Mouse (Mus musculus): ENCODE results near the gene Ank2. TPM values are rescaled to one million over a fixed set of nuclear protein-coding genes. Genes with fewer than 3 reads are reported as not detected.

Gene Ank2
- polyA plus RNA-seq, 1 experiment from 2014 or later = 131 TPM

GRCm38 (mm10) chr3:127107281-127107680 lies 391.9 kb downstream of the Ank2 start:
- H3K9me3 ChIP-seq (replicated peaks) = no peaks in the 10 kb centered on the region
- H3K9ac ChIP-seq = no peak overlapping the region
- no peak overlapping the region for H3K4me3 ChIP-seq
- no peaks in the 10 kb centered on the region for H3K36me3 ChIP-seq
- WGBS = 73% methylated on average over 5 of the region's 5 CpGs
- H3K27ac ChIP-seq = no peak overlapping the region
- H3K27me3 ChIP-seq = no peaks in the 10 kb centered on the region
- 0 out of 2 replicates have a peak, but pooled peaks cover 2% of the 10 kb centered on the region for H3K4me1 ChIP-seq
- H3K4me2 ChIP-seq (replicated peaks) = no peak overlapping the region
- no peak for ATAC-seq (ENCODE audit: low FRiP score)

- Histone ChIP-seq H3K36me3 (no peaks in the 10 kb centered on the region), H3K27ac (no peak overlapping the region), H3K4me1 (no peaks in the 10 kb centered on the region), H3K4me3 (no peak overlapping the region), H3K4me2 (replicated peaks) (no peak overlapping the region), H3K27me3 (no peaks in the 10 kb centered on the region), H3K9ac (no peak overlapping the region), H3K9me3 (replicated peaks) (no peaks in the 10 kb centered on the region)
- 100% methylated on average over 1 of the region's 1 CpGs for WGBS
- 0 out of 2 replicates have a peak, but pooled peaks have one; percentile 43 for ATAC-seq (ENCODE audit: low FRiP score)
These were observed 397.8 kb downstream of the Ank2 start for GRCm38 (mm10) chr3:127101326-127101725.

- H3K9me3 ChIP-seq (replicated peaks) = no peaks in the 10 kb centered on the region
- no peaks in the 10 kb centered on the region for H3K36me3 ChIP-seq
- H3K4me1 ChIP-seq = no peaks in the 10 kb centered on the region
- no peak for ATAC-seq (ENCODE audit: low FRiP score)
- H3K9ac ChIP-seq = no peak overlapping the region
- H3K27me3 ChIP-seq = no peaks in the 10 kb centered on the region
- WGBS = 81% methylated on average over 1 of the region's 1 CpGs
- H3K4me2 ChIP-seq (replicated peaks) = no peak overlapping the region
- no peak overlapping the region for H3K27ac ChIP-seq
- no peak overlapping the region for H3K4me3 ChIP-seq
These were observed 401.4 kb downstream of the Ank2 start for GRCm38 (mm10) chr3:127097745-127098144.

GRCm38 (mm10) chr3:127097106-127097505 lies 402.0 kb downstream of the Ank2 start:
- H3K4me2 ChIP-seq (replicated peaks) = no peak overlapping the region
- H3K36me3 ChIP-seq = no peaks in the 10 kb centered on the region
- H3K9ac ChIP-seq = no peak overlapping the region
- ATAC-seq (ENCODE audit: low FRiP score) = no peak
- no peaks in the 10 kb centered on the region for H3K9me3 ChIP-seq (replicated peaks)
- no peak overlapping the region for H3K4me3 ChIP-seq
- no peak overlapping the region for H3K27ac ChIP-seq
- no peaks in the 10 kb centered on the region for H3K27me3 ChIP-seq
- 85% methylated on average over 1 of the region's 1 CpGs for WGBS
- H3K4me1 ChIP-seq = no peaks in the 10 kb centered on the region

- 84% methylated on average over 4 of the region's 4 CpGs for WGBS
- H3K36me3 ChIP-seq = no peaks in the 10 kb centered on the region
- ATAC-seq (ENCODE audit: low FRiP score) = no peak
These were observed 405.5 kb downstream of the Ank2 start for GRCm38 (mm10) chr3:127093631-127094030.

GRCm38 (mm10) chr3:127087574-127087973 lies 411.6 kb downstream of the Ank2 start:
- H3K9ac ChIP-seq = no peak overlapping the region
- H3K27ac ChIP-seq = no peak overlapping the region
- H3K27me3 ChIP-seq = no peaks in the 10 kb centered on the region
- WGBS = 73% methylated on average over 1 of the region's 1 CpGs
- H3K4me3 ChIP-seq = no peak overlapping the region
- no peak overlapping the region for H3K4me2 ChIP-seq (replicated peaks)
- H3K36me3 ChIP-seq = no peaks in the 10 kb centered on the region
- ATAC-seq (ENCODE audit: low FRiP score) = no peak
- H3K4me1 ChIP-seq = peaks cover 9% of the 10 kb centered on the region
- no peaks in the 10 kb centered on the region for H3K9me3 ChIP-seq (replicated peaks)

More at GRCm38 (mm10) chr3:127093631-127094030, 405.5 kb downstream of the Ank2 start:
- no peak overlapping the region for H3K9ac ChIP-seq
- H3K27ac ChIP-seq = no peak overlapping the region
- H3K4me3 ChIP-seq = no peak overlapping the region
- no peak overlapping the region for H3K4me2 ChIP-seq (replicated peaks)
- H3K4me1 ChIP-seq = no peaks in the 10 kb centered on the region
- H3K9me3 ChIP-seq (replicated peaks) = no peaks in the 10 kb centered on the region
- no peaks in the 10 kb centered on the region for H3K27me3 ChIP-seq

GRCm38 (mm10) chr3:127086834-127087506 lies 412.2 kb downstream of the Ank2 start:
- 38% methylated on average over 3 of the region's 3 CpGs for WGBS
- Histone ChIP-seq H3K27me3 (no peaks in the 10 kb centered on the region), H3K36me3 (no peaks in the 10 kb centered on the region), H3K4me3 (no peak overlapping the region), H3K9ac (no peak overlapping the region), H3K9me3 (replicated peaks) (no peaks in the 10 kb centered on the region), H3K4me1 (peaks cover 9% of the 10 kb centered on the region), H3K27ac (peak overlapping the region; percentile 48), H3K4me2 (replicated peaks) (no peak overlapping the region)
- peak; percentile 72 for ATAC-seq (ENCODE audit: low FRiP score)

- Histone ChIP-seq H3K27me3 (no peaks in the 10 kb centered on the region), H3K27ac (no peak overlapping the region), H3K4me2 (replicated peaks) (no peak overlapping the region), H3K9ac (no peak overlapping the region), H3K36me3 (no peaks in the 10 kb centered on the region), H3K4me1 (no peaks in the 10 kb centered on the region), H3K4me3 (no peak overlapping the region), H3K9me3 (replicated peaks) (no peaks in the 10 kb centered on the region)
- 92% methylated on average over 5 of the region's 5 CpGs for WGBS
- no peak for ATAC-seq (ENCODE audit: low FRiP score)
These were observed 421.8 kb downstream of the Ank2 start for GRCm38 (mm10) chr3:127077369-127077768.

- Histone ChIP-seq H3K36me3 (no peaks in the 10 kb centered on the region), H3K9me3 (replicated peaks) (no peaks in the 10 kb centered on the region), H3K4me2 (replicated peaks) (no peak overlapping the region), H3K27me3 (no peaks in the 10 kb centered on the region), H3K9ac (no peak overlapping the region), H3K27ac (no peak overlapping the region), H3K4me3 (no peak overlapping the region), H3K4me1 (no peaks in the 10 kb centered on the region)
- WGBS = 80% methylated on average over 8 of the region's 8 CpGs
- ATAC-seq (ENCODE audit: low FRiP score) = no peak
These were observed 423.4 kb downstream of the Ank2 start for GRCm38 (mm10) chr3:127075531-127076280.

- 79% methylated on average over 1 of the region's 1 CpGs for WGBS
- H3K27ac ChIP-seq = no peak overlapping the region
These were observed 427.7 kb downstream of the Ank2 start for GRCm38 (mm10) chr3:127071471-127071870.

GRCm38 (mm10) chr3:127063654-127064386 lies 435.3 kb downstream of the Ank2 start:
- H3K9ac ChIP-seq = no peak overlapping the region
- WGBS = 93% methylated on average over 5 of the region's 5 CpGs
- H3K4me2 ChIP-seq (replicated peaks) = no peak overlapping the region
- H3K4me3 ChIP-seq = no peak overlapping the region
- no peaks in the 10 kb centered on the region for H3K4me1 ChIP-seq
- H3K9me3 ChIP-seq (replicated peaks) = no peaks in the 10 kb centered on the region
- H3K36me3 ChIP-seq = no peaks in the 10 kb centered on the region
- no peaks in the 10 kb centered on the region for H3K27me3 ChIP-seq
- no peak overlapping the region for H3K27ac ChIP-seq
- ATAC-seq (ENCODE audit: low FRiP score) = no peak

More at GRCm38 (mm10) chr3:127071471-127071870, 427.7 kb downstream of the Ank2 start:
- no peaks in the 10 kb centered on the region for H3K9me3 ChIP-seq (replicated peaks)
- no peaks in the 10 kb centered on the region for H3K27me3 ChIP-seq
- no peak overlapping the region for H3K4me3 ChIP-seq
- H3K9ac ChIP-seq = no peak overlapping the region
- H3K36me3 ChIP-seq = no peaks in the 10 kb centered on the region
- no peaks in the 10 kb centered on the region for H3K4me1 ChIP-seq
- ATAC-seq (ENCODE audit: low FRiP score) = no peak
- H3K4me2 ChIP-seq (replicated peaks) = no peak overlapping the region

GRCm38 (mm10) chr3:127059671-127060070 lies 439.5 kb downstream of the Ank2 start:
- Histone ChIP-seq H3K9ac (no peak overlapping the region), H3K27ac (no peak overlapping the region), H3K4me3 (no peak overlapping the region), H3K4me1 (no peaks in the 10 kb centered on the region), H3K36me3 (no peaks in the 10 kb centered on the region), H3K27me3 (no peaks in the 10 kb centered on the region), H3K4me2 (replicated peaks) (no peak overlapping the region), H3K9me3 (replicated peaks) (no peaks in the 10 kb centered on the region)
- ATAC-seq (ENCODE audit: low FRiP score) = no peak
- 91% methylated on average over 4 of the region's 4 CpGs for WGBS

Measured in hindbrain, embryonic 12.5 days (tissue).